Mouse (Mus musculus): ENCODE results near the gene Ppp1r3e. TPM values are rescaled to one million over a fixed set of nuclear protein-coding genes. Genes with fewer than 3 reads are reported as not detected.
A peak's percentile ranks its signal among the peaks of the same experiment; 100 is the strongest.

Ppp1r3e gene
- polyA plus RNA-seq, 1 experiment = 17.8 TPM

DNA sequence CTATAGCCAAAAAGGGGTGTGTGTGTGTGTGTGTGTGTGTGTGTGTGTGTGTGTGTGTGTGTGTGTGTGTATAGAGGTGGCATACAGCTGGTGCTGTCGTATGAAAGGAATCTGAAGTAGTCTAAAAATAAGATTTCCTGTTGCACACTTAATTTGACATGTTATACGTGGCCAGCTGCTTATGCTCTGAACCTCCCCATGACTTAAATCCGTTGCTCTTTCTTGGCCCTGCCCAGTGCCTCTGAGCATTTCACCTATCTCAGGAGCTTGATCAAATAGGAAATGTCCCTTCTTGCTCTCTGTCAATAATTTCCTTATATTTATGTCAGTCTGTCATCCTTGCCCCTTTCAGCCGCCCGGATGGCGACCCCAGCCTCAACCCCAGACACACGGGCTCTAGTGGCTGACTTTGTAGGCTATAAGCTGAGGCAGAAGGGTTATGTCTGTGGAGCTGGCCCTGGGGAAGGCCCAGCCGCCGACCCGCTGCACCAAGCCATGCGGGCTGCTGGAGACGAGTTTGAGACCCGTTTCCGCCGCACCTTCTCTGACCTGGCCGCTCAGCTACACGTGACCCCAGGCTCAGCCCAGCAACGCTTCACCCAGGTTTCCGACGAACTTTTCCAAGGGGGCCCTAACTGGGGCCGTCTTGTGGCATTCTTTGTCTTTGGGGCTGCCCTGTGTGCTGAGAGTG lies 6.8 kb upstream of the Ppp1r3e start:
- 26% methylated on average over 21 of the region's 21 CpGs for whole genome bisulfite sequencing
- DNase-seq = no peak
- no peak for TF ChIP-seq CTCF (IDR thresholded peaks at IDR 0.05; ENCODE audit: insufficient read depth, low read length)
- no peak for TF ChIP-seq POLR2A (IDR thresholded peaks at IDR 0.05; ENCODE audit: borderline replicate concordance, extremely low read depth, low read depth, low read length)
- Histone ChIP-seq H3K4me1 (ENCODE audit: control insufficient read depth, insufficient read depth, low read length) (peaks cover 8% of the 10 kb centered on the region; the same call in 1 of the 2 replicates), H3K4me3 (replicated peaks; ENCODE audit: extremely low read depth, low read depth, low read length) (peak overlapping the region; percentile 86)

DNA sequence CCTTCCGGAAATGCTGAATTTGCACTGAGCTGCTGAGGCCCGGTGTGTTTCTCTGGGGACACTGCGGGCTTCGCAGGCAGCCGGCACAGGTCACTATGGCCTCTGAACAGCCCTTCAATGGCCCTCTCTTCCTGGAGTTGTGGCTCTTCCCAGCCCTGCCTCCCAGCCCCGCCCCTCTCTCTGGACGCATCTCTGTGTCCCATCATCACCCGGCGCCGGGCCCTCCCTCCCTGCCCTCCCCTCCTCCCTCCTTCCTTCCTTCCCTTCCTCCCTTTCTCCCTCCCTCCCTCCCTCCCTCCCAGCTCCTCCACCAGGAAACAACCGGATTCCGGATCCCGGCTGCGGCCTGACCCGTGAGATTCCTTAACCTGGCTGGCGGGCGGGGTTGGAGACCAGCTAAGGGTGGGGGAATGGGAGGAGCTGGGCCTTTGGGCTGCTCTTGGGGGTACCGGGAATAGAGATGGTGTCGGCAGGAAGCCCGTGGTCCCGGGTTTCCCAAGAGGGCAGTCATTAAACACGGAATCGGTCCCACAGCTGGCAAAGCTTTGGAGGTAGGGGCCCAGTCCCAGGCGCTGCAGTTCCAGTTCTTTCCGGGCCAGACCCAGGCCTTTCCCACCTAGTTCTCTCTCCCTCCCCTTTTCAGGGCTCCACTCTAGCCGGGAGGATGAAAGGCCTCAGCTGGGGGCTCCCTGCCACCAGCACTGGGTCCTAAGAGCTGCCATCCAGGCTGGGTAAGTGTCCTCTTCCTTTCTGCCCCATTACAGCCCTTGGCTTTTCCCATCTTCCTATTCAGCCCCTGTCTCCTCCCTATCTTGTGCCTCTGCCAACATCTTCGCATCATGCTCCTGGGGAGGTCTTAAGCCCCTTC lies 6.0 kb upstream of the Ppp1r3e start, which contains the start of the genes Bcl2l2 and Gm20521:
Bcl2l2 (plus strand) TSS at position 224 of the 868 bp plus-strand sequence.
Gm20521 (plus strand) TSS at position 288 of the 868 bp plus-strand sequence.
- Histone ChIP-seq H3K4me3 (replicated peaks; ENCODE audit: extremely low read depth, low read depth, low read length) (peak within 1 kb of the TSS; percentile 86), H3K4me1 (ENCODE audit: control insufficient read depth, insufficient read depth, low read length) (peaks cover 8% of the 10 kb centered on the region; the same call in 1 of the 2 replicates)
- DNase-seq = peak; percentile 73
- TF ChIP-seq POLR2A (IDR thresholded peaks at IDR 0.05; ENCODE audit: borderline replicate concordance, extremely low read depth, low read depth, low read length) = peak; percentile 92; the same call in 1 of the 2 replicates
- no peak for TF ChIP-seq CTCF (IDR thresholded peaks at IDR 0.05; ENCODE audit: insufficient read depth, low read length)
- WGBS = under 1% methylated on average over 27 of the region's 27 CpGs

DNA sequence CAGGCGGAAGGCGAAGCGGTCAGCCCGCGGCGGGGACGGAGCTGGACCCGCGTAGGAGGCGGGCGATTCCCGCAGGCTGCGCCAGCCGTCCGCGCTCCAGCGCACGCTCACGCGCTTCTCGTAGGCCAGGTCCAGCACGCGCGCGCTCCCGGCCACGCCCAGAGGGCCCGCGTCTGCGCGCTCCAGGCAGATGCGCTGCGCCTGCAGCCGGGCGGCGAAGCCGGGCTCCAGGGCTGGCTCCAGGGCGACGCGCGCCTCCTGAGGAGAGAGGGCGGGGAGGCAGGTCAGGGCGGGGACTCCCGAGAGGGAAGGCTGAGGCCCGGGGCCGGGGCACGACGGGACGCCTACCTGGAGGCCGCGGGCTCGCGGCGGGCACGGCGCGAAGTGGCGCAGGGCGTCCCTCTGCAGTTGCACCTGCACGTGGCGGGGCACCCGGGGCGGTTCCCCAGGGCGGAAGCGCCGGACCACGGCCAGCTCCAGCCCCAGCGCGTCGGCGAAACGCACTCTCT lies 757 bp downstream of the Ppp1r3e start:
- TF ChIP-seq POLR2A (IDR thresholded peaks at IDR 0.05; ENCODE audit: borderline replicate concordance, extremely low read depth, low read depth, low read length) (peak; percentile 61; the same call in 1 of the 2 replicates), CTCF (IDR thresholded peaks at IDR 0.05; ENCODE audit: insufficient read depth, low read length) (no peak)
- DNase-seq = peak; percentile 88
- WGBS = under 1% methylated on average over 61 of the region's 72 CpGs
- H3K4me3 ChIP-seq (replicated peaks; ENCODE audit: extremely low read depth, low read depth, low read length) = peak overlapping the region; percentile 77
- H3K4me1 ChIP-seq (ENCODE audit: control insufficient read depth, insufficient read depth, low read length) = peaks cover 3% of the 10 kb centered on the region; the same call in 1 of the 2 replicates

DNA sequence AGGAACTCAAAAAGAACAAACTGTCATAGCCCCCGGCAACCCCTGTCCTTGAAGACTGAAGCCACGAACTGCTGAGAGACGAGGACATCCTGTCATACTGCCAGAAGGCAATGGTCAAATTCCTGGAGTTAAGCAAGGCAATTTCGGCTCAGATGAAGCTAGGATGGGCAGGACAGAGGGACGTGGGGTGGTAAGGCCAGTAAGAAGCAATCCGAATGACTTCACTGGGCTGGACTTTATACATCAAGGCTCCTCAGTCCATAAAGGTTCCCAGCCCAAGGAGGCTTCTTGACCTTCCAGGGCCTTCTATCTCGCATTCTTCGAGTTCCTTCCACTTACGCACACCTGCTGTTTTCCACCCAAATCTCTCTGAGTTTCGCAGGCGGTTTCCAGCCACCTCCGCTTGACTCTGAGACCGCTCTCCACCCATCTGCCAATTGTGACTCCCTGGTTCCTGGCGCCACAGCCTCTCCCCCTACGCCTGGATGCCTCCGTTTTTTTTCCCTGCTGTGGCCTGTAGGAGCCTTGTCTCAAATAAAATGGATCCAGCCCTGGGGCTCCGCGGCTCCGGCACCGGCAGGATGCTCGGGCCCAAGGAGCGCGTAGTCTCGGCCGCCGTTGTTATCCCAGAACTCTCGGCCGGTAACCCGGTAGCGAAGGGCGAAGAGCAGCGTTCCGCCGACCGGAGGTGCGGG lies 1.4 kb downstream of the Ppp1r3e start:
- WGBS = 4% methylated on average over 36 of the region's 36 CpGs
- TF ChIP-seq CTCF (IDR thresholded peaks at IDR 0.05; ENCODE audit: insufficient read depth, low read length) = no peak
- TF ChIP-seq POLR2A (IDR thresholded peaks at IDR 0.05; ENCODE audit: borderline replicate concordance, extremely low read depth, low read depth, low read length) = no peak
- H3K4me1 ChIP-seq (ENCODE audit: control insufficient read depth, insufficient read depth, low read length) = peaks cover 3% of the 10 kb centered on the region; the same call in 1 of the 2 replicates
- peak; percentile 29 for DNase-seq
- peak overlapping the region; percentile 77 for H3K4me3 ChIP-seq (replicated peaks; ENCODE audit: extremely low read depth, low read depth, low read length)

DNA sequence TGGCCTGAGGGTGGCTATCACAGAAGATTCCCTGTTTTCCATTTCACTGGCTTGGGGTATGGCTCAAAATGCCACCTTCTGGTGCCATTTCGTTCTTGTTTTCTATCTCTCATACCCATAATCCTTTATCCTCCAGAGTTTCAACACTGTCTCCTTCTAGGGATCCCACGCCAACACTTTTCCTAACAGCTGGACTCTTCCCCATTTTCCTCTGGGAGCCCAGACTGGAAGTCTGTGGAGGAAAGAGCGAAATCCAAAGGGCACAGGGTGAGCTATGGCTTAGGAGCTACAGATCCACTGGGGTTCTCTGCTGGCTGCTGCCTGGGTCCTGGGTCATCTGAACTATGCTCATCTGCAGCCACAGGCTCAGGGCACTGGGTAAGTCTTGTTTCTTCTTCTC lies 3.2 kb downstream of the Ppp1r3e start:
- no peak for DNase-seq
- 84% methylated on average over 3 of the region's 3 CpGs for WGBS
- Histone ChIP-seq H3K4me1 (ENCODE audit: control insufficient read depth, insufficient read depth, low read length) (peaks cover 3% of the 10 kb centered on the region; the same call in 1 of the 2 replicates), H3K4me3 (replicated peaks; ENCODE audit: extremely low read depth, low read depth, low read length) (no peak overlapping the region)
- TF ChIP-seq POLR2A (IDR thresholded peaks at IDR 0.05; ENCODE audit: borderline replicate concordance, extremely low read depth, low read depth, low read length) (no peak), CTCF (IDR thresholded peaks at IDR 0.05; ENCODE audit: insufficient read depth, low read length) (no peak)

DNA sequence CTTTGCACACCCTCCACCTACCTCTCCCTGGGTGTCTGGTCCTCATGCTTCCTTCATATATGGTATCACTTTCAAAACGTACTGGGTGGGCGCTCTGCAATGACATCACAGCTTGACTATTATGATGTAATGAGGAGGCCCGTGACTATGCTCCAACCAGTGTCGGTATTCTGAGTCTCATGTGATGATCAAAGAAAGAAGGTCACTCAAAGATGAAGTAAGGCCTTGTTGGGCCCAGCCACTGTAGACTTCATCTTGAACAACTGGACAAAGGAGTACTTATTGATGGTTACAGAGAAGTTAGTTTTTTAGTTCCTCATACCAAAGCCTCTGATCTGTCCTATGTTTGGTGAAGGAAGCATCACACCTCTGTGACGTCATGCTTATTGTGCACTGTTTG lies 6.5 kb downstream of the Ppp1r3e start, which contains the start of gene Homez:
Homez (minus strand) TSS at position 101 of the 400 bp plus-strand sequence.
- TF ChIP-seq POLR2A (IDR thresholded peaks at IDR 0.05; ENCODE audit: borderline replicate concordance, extremely low read depth, low read depth, low read length) = no peak
- no peak for TF ChIP-seq CTCF (IDR thresholded peaks at IDR 0.05; ENCODE audit: insufficient read depth, low read length)
- peaks cover 2% of the 10 kb centered on the region; the same call in 1 of the 2 replicates for H3K4me1 ChIP-seq (ENCODE audit: control insufficient read depth, insufficient read depth, low read length)
- H3K4me3 ChIP-seq (replicated peaks; ENCODE audit: extremely low read depth, low read depth, low read length) = no peak within 1 kb of the TSS
- 89% methylated on average over 5 of the region's 5 CpGs for WGBS
- no peak for DNase-seq

DNA sequence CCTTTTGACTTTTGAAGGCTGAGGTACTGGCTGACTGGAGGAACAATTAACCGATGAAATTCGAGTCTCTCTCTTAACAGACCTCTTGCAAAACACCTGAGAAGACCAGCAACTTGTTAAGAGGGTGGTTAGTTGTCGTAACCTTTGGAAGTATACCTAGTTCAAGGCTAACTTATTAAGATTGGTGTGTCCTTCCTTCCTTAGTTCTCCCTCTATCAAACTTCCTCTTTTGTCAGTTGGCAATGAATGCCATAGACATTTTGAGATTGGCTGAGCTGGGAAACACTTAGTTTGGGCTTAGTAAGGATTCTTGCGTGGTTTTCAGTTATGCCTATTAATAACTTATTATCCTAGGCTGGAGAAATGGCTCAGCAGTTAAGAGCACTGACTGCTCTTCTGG lies 9.3 kb downstream of the Ppp1r3e start:
- WGBS = 71% methylated on average over 4 of the region's 4 CpGs

DNA sequence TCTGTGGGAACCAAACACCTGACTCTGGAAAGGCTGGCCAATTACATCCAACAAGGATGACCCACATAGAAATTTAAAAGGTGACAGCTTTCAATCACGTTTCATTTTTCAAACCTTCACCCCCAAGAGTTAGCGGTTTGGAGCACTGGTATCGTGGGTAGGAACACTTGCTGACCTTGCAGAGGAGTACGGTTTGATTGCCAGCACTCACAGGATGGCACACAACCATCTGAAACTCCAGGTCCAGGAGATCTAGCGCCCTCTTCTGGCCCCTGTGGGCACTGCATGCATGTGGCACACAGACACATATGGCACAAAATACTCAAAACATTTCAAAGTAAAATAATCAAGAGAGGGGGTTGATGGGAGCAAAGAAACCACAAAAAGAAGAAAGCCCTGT lies 10.4 kb downstream of the Ppp1r3e start:
- no peak for DNase-seq
- WGBS = 61% methylated on average over 5 of the region's 5 CpGs
- TF ChIP-seq POLR2A (IDR thresholded peaks at IDR 0.05; ENCODE audit: borderline replicate concordance, extremely low read depth, low read depth, low read length) = no peak
- peak; percentile 38 for TF ChIP-seq CTCF (IDR thresholded peaks at IDR 0.05; ENCODE audit: insufficient read depth, low read length)

More for the DNA sequence above, 9.3 kb downstream of the Ppp1r3e start:
- Histone ChIP-seq H3K4me1 (ENCODE audit: control insufficient read depth, insufficient read depth, low read length) (no peaks in the 10 kb centered on the region; the same call in 1 of the 2 replicates), H3K4me3 (replicated peaks; ENCODE audit: extremely low read depth, low read depth, low read length) (no peak overlapping the region)
- DNase-seq = no peak
- TF ChIP-seq CTCF (IDR thresholded peaks at IDR 0.05; ENCODE audit: insufficient read depth, low read length) (no peak), POLR2A (IDR thresholded peaks at IDR 0.05; ENCODE audit: borderline replicate concordance, extremely low read depth, low read depth, low read length) (no peak)

More for the DNA sequence above, 10.4 kb downstream of the Ppp1r3e start:
- Histone ChIP-seq H3K4me3 (replicated peaks; ENCODE audit: extremely low read depth, low read depth, low read length) (no peak overlapping the region), H3K4me1 (ENCODE audit: control insufficient read depth, insufficient read depth, low read length) (no peaks in the 10 kb centered on the region; the same call in 1 of the 2 replicates)

Measured in lung, adult 2 months (tissue).